ENCODE assay signal across 12 mouse cellular contexts in genomic region chr5:108286957-108287356, GRCm38 (mm10).
"Had no signal": no experiment of that assay in that cellular context is flagged by ENCODE, and none has a peak within 500 bp of the region (broad histone marks: within the 10 kb centered on the region; RNA-seq: fewer than 3 reads in every experiment).

No protein-coding gene starts in this region.

- H3K27me3 ChIP-seq: liver, embryonic 12.5 days; neural tube, embryonic 12.5 days had no signal

- DNase-seq: kidney, adult 18-20 months; kidney, postnatal 10 days; midbrain, embryonic 14.5 days; right cerebral cortex, postnatal 4 days; spleen, adult 18-20 months; thymus, adult 18-20 months; thymus, postnatal 14 days had no signal

- ATAC-seq: liver, embryonic 12.5 days had no signal

- H3K27ac ChIP-seq: left cerebral cortex, adult 2 months; limb, embryonic 10.5 days; liver, embryonic 12.5 days; midbrain, embryonic 10.5 days; neural tube, embryonic 12.5 days had no signal

- H3K9me3 ChIP-seq: limb, embryonic 10.5 days; liver, embryonic 12.5 days; neural tube, embryonic 12.5 days had no signal

- H3K36me3 ChIP-seq: limb, embryonic 10.5 days; midbrain, embryonic 10.5 days; neural tube, embryonic 12.5 days had no signal

- H3K4me1 ChIP-seq: limb, embryonic 10.5 days; midbrain, embryonic 10.5 days; neural tube, embryonic 12.5 days had no signal

- H3K4me3 ChIP-seq: left cerebral cortex, adult 2 months; limb, embryonic 10.5 days; liver, embryonic 12.5 days; midbrain, embryonic 10.5 days; neural tube, embryonic 12.5 days had no signal
